18 mouse cellular contexts compared by ENCODE assay signal in genomic region chr16:87318200-87318811, GRCm38 (mm10). TPM values are rescaled to one million over a fixed set of nuclear protein-coding genes. Genes with fewer than 3 reads are reported as not detected.
DNase-seq lines count a peak whose midpoint lies in the region; ATAC-seq lines count a peak whose summit lies in the region.
"Had no signal": no experiment of that assay in that cellular context is flagged by ENCODE, and none has a peak within 500 bp of the region (broad histone marks: within the 10 kb centered on the region; RNA-seq: fewer than 3 reads in every experiment).

No protein-coding gene starts in this region.

- H3K4me2 ChIP-seq in forebrain, embryonic 14.5 days (ENCODE audit: low read length), result no peak overlapping the region
- H3K4me2 ChIP-seq in forebrain, embryonic 11.5 days (ENCODE audit: low read depth, low read length, severe bottlenecking), result no peak overlapping the region
- H3K4me2 ChIP-seq in hindbrain, embryonic 15.5 days, result no peak overlapping the region
- H3K4me2 ChIP-seq in midbrain, embryonic 14.5 days (ENCODE audit: low read length), result no peak overlapping the region
- H3K4me2 ChIP-seq: forebrain, embryonic 13.5 days; heart, embryonic 13.5 days had no signal

- DNase-seq in forebrain, embryonic 14.5 days (ENCODE audit: low spot score), result peak; percentile 22
- DNase-seq in forebrain, embryonic 11.5 days (ENCODE audit: low spot score), result no peak
- peak; percentile 12 for DNase-seq in R1 (ENCODE audit: low read depth, low spot score)
- peak; percentile 70 for DNase-seq in midbrain, embryonic 14.5 days
- no peak for DNase-seq in gastrocnemius, adult 18-20 months (ENCODE audit: low spot score)
- DNase-seq in spleen, postnatal 10 days (ENCODE audit: low spot score in 2 of 2), result no peak
- no peak for DNase-seq in heart, postnatal 4 days
- DNase-seq: adrenal gland, postnatal 25 days; gastrocnemius, postnatal 10 days; kidney, postnatal 4 days; lung, postnatal 36 days; thymus, postnatal 14 days had no signal

- WGBS in forebrain, embryonic 14.5 days, result 59% methylated on average over 5 of the region's 5 CpGs
- 60% methylated on average over 5 of the region's 5 CpGs for WGBS in forebrain, embryonic 11.5 days
- WGBS in hindbrain, embryonic 15.5 days, result 50% methylated on average over 5 of the region's 5 CpGs
- 23% methylated on average over 5 of the region's 5 CpGs for WGBS in midbrain, embryonic 14.5 days

- 0 out of 2 replicates have a peak, but pooled peaks cover 7% of the 10 kb centered on the region for H3K4me1 ChIP-seq in forebrain, embryonic 14.5 days (ENCODE audit: control insufficient read depth, insufficient read depth, low read length)
- H3K4me1 ChIP-seq in forebrain, embryonic 11.5 days (replicated peaks; ENCODE audit: control insufficient read depth, insufficient read depth, low read length), result no peaks in the 10 kb centered on the region
- peaks cover 6% of the 10 kb centered on the region for H3K4me1 ChIP-seq in hindbrain, embryonic 15.5 days (replicated peaks)
- H3K4me1 ChIP-seq in midbrain, embryonic 14.5 days (ENCODE audit: control insufficient read depth, insufficient read depth, low read length), result peaks cover 15% of the 10 kb centered on the region

- H3K27me3 ChIP-seq in forebrain, embryonic 14.5 days (replicated peaks; ENCODE audit: control insufficient read depth, insufficient read depth, low read length), result no peaks in the 10 kb centered on the region
- H3K27me3 ChIP-seq in forebrain, embryonic 11.5 days (ENCODE audit: control insufficient read depth, insufficient read depth, low read length), result no peaks in the 10 kb centered on the region
- H3K27me3 ChIP-seq in hindbrain, embryonic 15.5 days, result no peaks in the 10 kb centered on the region
- no peaks in the 10 kb centered on the region for H3K27me3 ChIP-seq in midbrain, embryonic 14.5 days (ENCODE audit: control insufficient read depth, insufficient read depth, low read length)
- H3K27me3 ChIP-seq: forebrain, embryonic 13.5 days; heart, embryonic 13.5 days had no signal

- no peak; the same call in 1 of the 2 replicates for ATAC-seq in forebrain, embryonic 14.5 days
- no peak; the same call in 1 of the 2 replicates for ATAC-seq in forebrain, embryonic 11.5 days (replicated peaks; ENCODE audit: low FRiP score)
- ATAC-seq in hindbrain, embryonic 15.5 days (ENCODE audit: low FRiP score, low read depth), result no peak
- peak; percentile 64 for ATAC-seq in midbrain, embryonic 14.5 days (ENCODE audit: low FRiP score, low TSS enrichment)
- ATAC-seq: inflammation-experienced regulatory T-cells, adult 6 months had no signal

- H3K4me3 ChIP-seq in forebrain, embryonic 14.5 days (ENCODE audit: low read depth, low read length), result no peak overlapping the region
- H3K4me3 ChIP-seq in forebrain, embryonic 11.5 days (ENCODE audit: low read depth, low read length), result no peak overlapping the region
- H3K4me3 ChIP-seq in hindbrain, embryonic 15.5 days, result no peak overlapping the region
- H3K4me3 ChIP-seq in midbrain, embryonic 14.5 days (replicated peaks; ENCODE audit: low read depth, low read length), result no peak overlapping the region
- H3K4me3 ChIP-seq: forebrain, embryonic 13.5 days; heart, embryonic 13.5 days; myocyte had no signal

- H3K27ac ChIP-seq in forebrain, embryonic 14.5 days (ENCODE audit: low read depth, low read length), result no peak overlapping the region
- H3K27ac ChIP-seq in forebrain, embryonic 11.5 days (ENCODE audit: low read depth, low read length), result no peak overlapping the region
- 0 out of 2 replicates have a peak overlapping the region, but pooled peaks have one; percentile 22 for H3K27ac ChIP-seq in hindbrain, embryonic 15.5 days (replicated peaks)
- no peak overlapping the region for H3K27ac ChIP-seq in midbrain, embryonic 14.5 days (replicated peaks; ENCODE audit: low read depth, low read length)
- H3K27ac ChIP-seq: forebrain, embryonic 13.5 days; heart, embryonic 13.5 days; liver, embryonic 14.5 days had no signal

- H3K9ac ChIP-seq in forebrain, embryonic 14.5 days (ENCODE audit: low read length), result no peak overlapping the region
- no peak overlapping the region for H3K9ac ChIP-seq in forebrain, embryonic 11.5 days (ENCODE audit: low read length)
- no peak overlapping the region for H3K9ac ChIP-seq in hindbrain, embryonic 15.5 days
- H3K9ac ChIP-seq in midbrain, embryonic 14.5 days (replicated peaks; ENCODE audit: low read length), result no peak overlapping the region
- H3K9ac ChIP-seq: forebrain, embryonic 13.5 days; heart, embryonic 13.5 days; liver, embryonic 14.5 days had no signal

- no peaks in the 10 kb centered on the region for H3K9me3 ChIP-seq in forebrain, embryonic 14.5 days (replicated peaks; ENCODE audit: control insufficient read depth, low read length)
- H3K9me3 ChIP-seq in forebrain, embryonic 11.5 days (ENCODE audit: control insufficient read depth, low read length), result no peaks in the 10 kb centered on the region
- H3K9me3 ChIP-seq in hindbrain, embryonic 15.5 days, result no peaks in the 10 kb centered on the region
- H3K9me3 ChIP-seq in midbrain, embryonic 14.5 days (ENCODE audit: control insufficient read depth, low read length), result no peaks in the 10 kb centered on the region
- H3K9me3 ChIP-seq: forebrain, embryonic 13.5 days; heart, embryonic 13.5 days had no signal

- no peaks in the 10 kb centered on the region for H3K36me3 ChIP-seq in forebrain, embryonic 14.5 days (ENCODE audit: control insufficient read depth, insufficient read depth, low read length)
- H3K36me3 ChIP-seq in forebrain, embryonic 11.5 days (ENCODE audit: control insufficient read depth, insufficient read depth, low read length), result no peaks in the 10 kb centered on the region
- no peaks in the 10 kb centered on the region for H3K36me3 ChIP-seq in hindbrain, embryonic 15.5 days
- H3K36me3 ChIP-seq in midbrain, embryonic 14.5 days (ENCODE audit: control insufficient read depth, insufficient read depth, low read length), result no peaks in the 10 kb centered on the region
- H3K36me3 ChIP-seq: heart, embryonic 13.5 days had no signal

RNA-seq across cellular contexts. Expression of gene N6amt1, which starts 35.7 kb away (rescaled TPM):
- 13.3 and 13.9 TPM in 2 replicates for polyA plus RNA-seq in forebrain, embryonic 14.5 days (2014; fragmentation: Nextera tagmentation; extraction: Ambion mirVana)
- 17.7 and 19.5 TPM in 2 replicates for polyA plus RNA-seq in forebrain, embryonic 11.5 days (2014; fragmentation: Nextera tagmentation; extraction: Ambion mirVana)
- polyA plus RNA-seq in hindbrain, embryonic 15.5 days (2015; fragmentation: Nextera tagmentation; extraction: Ambion mirVana), result 19.9 TPM in 2 replicates
- polyA plus RNA-seq in midbrain, embryonic 14.5 days (2014; fragmentation: Nextera tagmentation; extraction: Ambion mirVana), result 18.7 and 19.5 TPM in 2 replicates
- 10 to 100 TPM in 1 of 2 experiments, 1 to 10 TPM in 1; 8.0 to 10.1 TPM for total RNA-seq in gastrocnemius, adult 18-20 months (2021)
- 10 to 100 TPM; 29.1 to 31.5 TPM for total RNA-seq in heart, postnatal 4 days (2021)

Comparison
In these comparisons a context has a peak if more than half of its experiments do, and no peak if none do; other contexts are left out.
1. DNase-seq: peak in forebrain, embryonic 14.5 days (single experiment), R1 (single experiment) and midbrain, embryonic 14.5 days (single experiment); none in forebrain, embryonic 11.5 days (single experiment), gastrocnemius, adult 18-20 months (single experiment), spleen, postnatal 10 days (0 of 2) and heart, postnatal 4 days (single experiment).